ENCODE assay signal across 25 mouse cellular contexts in genomic region chr10:19184886-19185285, GRCm38 (mm10).
DNase-seq lines count a peak whose midpoint lies in the region; ATAC-seq lines count a peak whose summit lies in the region.
"Had no signal": no experiment of that assay in that cellular context is flagged by ENCODE, and none has a peak within 500 bp of the region (broad histone marks: within the 10 kb centered on the region; RNA-seq: fewer than 3 reads in every experiment).

No protein-coding gene starts in this region.

- peaks cover 10% of the 10 kb centered on the region; the same call in 1 of the 2 replicates for H3K4me1 ChIP-seq in midbrain, embryonic 13.5 days (replicated peaks)
- H3K4me1 ChIP-seq: liver, embryonic 12.5 days; neural tube, embryonic 12.5 days had no signal

- no peak overlapping the region for H3K4me3 ChIP-seq in midbrain, embryonic 13.5 days (replicated peaks)
- H3K4me3 ChIP-seq: limb, embryonic 12.5 days; neural tube, embryonic 12.5 days had no signal

- no peak overlapping the region for H3K9ac ChIP-seq in midbrain, embryonic 13.5 days (replicated peaks)
- H3K9ac ChIP-seq: limb, embryonic 12.5 days; liver, embryonic 12.5 days; neural tube, embryonic 12.5 days had no signal

- H3K27me3 ChIP-seq in midbrain, embryonic 13.5 days: peaks cover 18% of the 10 kb centered on the region
- H3K27me3 ChIP-seq: CH12.LX; neural tube, embryonic 12.5 days; Patski had no signal

- ATAC-seq in cerebellum, adult (ENCODE audit: insufficient number of reproducible peaks, low FRiP score, low TSS enrichment): no peak
- no peak for ATAC-seq in midbrain, embryonic 13.5 days
- ATAC-seq: liver, embryonic 12.5 days had no signal

- no peaks in the 10 kb centered on the region for H3K36me3 ChIP-seq in midbrain, embryonic 13.5 days
- H3K36me3 ChIP-seq: G1E; heart, embryonic 13.5 days; hindbrain, embryonic 13.5 days; limb, embryonic 12.5 days; liver, embryonic 12.5 days; midbrain, embryonic 10.5 days; neural tube, embryonic 12.5 days had no signal

- no peak overlapping the region for H3K4me2 ChIP-seq in midbrain, embryonic 13.5 days (replicated peaks)

- WGBS in midbrain, embryonic 13.5 days: 97% methylated on average over 7 of the region's 7 CpGs

- H3K27ac ChIP-seq in midbrain, embryonic 13.5 days: no peak overlapping the region
- H3K27ac ChIP-seq: heart, embryonic 13.5 days; hindbrain, embryonic 13.5 days; limb, embryonic 12.5 days; liver, embryonic 12.5 days; neural tube, embryonic 12.5 days had no signal

- DNase-seq in CD4-positive, CD25-positive, alpha-beta regulatory T cell, adult 2 months (ENCODE audit: low read depth, low spot score): peak; percentile 91
- DNase-seq in T-cell, adult 2 months (ENCODE audit: low spot score): peak; percentile 94
- peak; percentile 74 to 82 for DNase-seq in natural killer cell, adult 2 months (ENCODE audit: low spot score in 2 of 2)
- peak; percentile 60 for DNase-seq in thymus, postnatal 25 days
- DNase-seq in urinary bladder, adult 18-20 months (ENCODE audit: low spot score in 2 of 2): no peak
- DNase-seq: adrenal gland, postnatal 10 days; cerebellum, adult 8-10 months; gastrocnemius, postnatal 25 days; heart, adult 2 months; kidney, adult 9 months; kidney, postnatal 14 days; lung, adult 18-20 months; lung, postnatal 10 days; retina, postnatal 1 day had no signal

- H3K9me3 ChIP-seq in midbrain, embryonic 13.5 days: no peaks in the 10 kb centered on the region
- H3K9me3 ChIP-seq: G1E; heart, embryonic 13.5 days; hindbrain, embryonic 13.5 days; limb, embryonic 12.5 days; liver, embryonic 12.5 days; midbrain, embryonic 10.5 days; neural tube, embryonic 12.5 days had no signal

Comparison
In these comparisons a context has a peak if more than half of its experiments do, and no peak if none do; other contexts are left out.
1. DNase-seq: peak in CD4-positive, CD25-positive, alpha-beta regulatory T cell, adult 2 months (single experiment), T-cell, adult 2 months (single experiment), natural killer cell, adult 2 months (2 of 2) and thymus, postnatal 25 days (single experiment); none in urinary bladder, adult 18-20 months (0 of 2).